Mouse (Mus musculus) heart, postnatal 25 days (tissue): ENCODE measurements around the gene Cnih4. TPM values are rescaled to one million over a fixed set of nuclear protein-coding genes. Genes with fewer than 3 reads are reported as not detected.

Experiments
- DNase-seq: peaks from one replicate; pipeline ENCODE4 v3.0.0; 2022; ENCODE audit warnings: low spot score
- intact Hi-C: fragments of 180-260 bp; cut with DNase I; formaldehyde crosslinking; loops from one replicate; pipeline ENCODE4 v1.15.1; 2025
- total RNA-seq, 2 experiments: library from RNA; stranded (reverse); gene quantifications; 2 replicates each; pipeline ENCODE4 v1.2.3; 2021

Gene Cnih4
- total RNA-seq, 2 experiments from 2014 or later: 49.7 to 53.1 TPM

- intact Hi-C loops: loop anchor here (10.0 kb wide), 1 partner anchor 195 kb away; no protein-coding TSS in a partner anchor
- no peak for DNase-seq
Measured at GRCm38 (mm10) chr1:181210147-181210546, 65.7 kb downstream of the Cnih4 start.

GRCm38 (mm10) chr1:181210601-181211402 is 66.3 kb downstream of the Cnih4 start:
- intact Hi-C loops: loop anchor here (10.0 kb wide), 1 partner anchor 196 kb away; no protein-coding TSS in a partner anchor
- peak; percentile 30 for DNase-seq

DNA sequence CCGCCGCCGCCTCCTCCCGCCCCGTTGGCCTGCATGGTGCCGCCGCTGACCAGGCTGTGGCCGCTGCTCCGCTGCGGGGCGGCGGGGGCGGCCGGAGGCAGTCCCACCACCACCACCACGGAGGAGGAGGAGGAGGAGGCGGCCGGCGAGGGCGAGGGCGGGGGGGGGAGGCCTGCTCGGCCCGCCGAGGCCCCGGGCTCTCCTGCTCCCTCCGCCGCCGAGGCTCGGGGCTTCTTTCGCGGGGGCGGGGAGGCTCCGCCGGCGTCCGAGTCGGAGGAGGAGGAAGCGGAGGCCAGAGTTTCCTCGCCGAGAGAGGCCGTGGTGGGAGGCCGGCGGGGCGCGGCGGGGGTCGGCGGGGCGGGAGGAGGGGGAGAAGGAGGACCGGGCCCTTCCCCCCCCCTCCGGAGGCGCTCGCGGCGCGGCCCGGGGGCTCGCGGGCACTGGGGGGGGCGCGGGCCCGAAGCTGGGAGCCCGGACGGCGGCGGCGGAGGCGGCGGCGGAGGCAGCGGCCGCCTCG is 67.0 kb downstream of the Cnih4 start:
- intact Hi-C loops: loop anchor here (10.0 kb wide), 1 partner anchor 197 kb away; no protein-coding TSS in a partner anchor
- no peak for DNase-seq

GRCm38 (mm10) chr1:181211920-181212633 is 67.6 kb downstream of the Cnih4 start, which contains the start of gene Wdr26:
TSS of gene Wdr26 (minus strand) at chr1:181212001.
- intact Hi-C loops: loop anchor here (10.0 kb wide), 1 partner anchor 197 kb away; no protein-coding TSS in a partner anchor
- peak; percentile 66 for DNase-seq

DNA sequence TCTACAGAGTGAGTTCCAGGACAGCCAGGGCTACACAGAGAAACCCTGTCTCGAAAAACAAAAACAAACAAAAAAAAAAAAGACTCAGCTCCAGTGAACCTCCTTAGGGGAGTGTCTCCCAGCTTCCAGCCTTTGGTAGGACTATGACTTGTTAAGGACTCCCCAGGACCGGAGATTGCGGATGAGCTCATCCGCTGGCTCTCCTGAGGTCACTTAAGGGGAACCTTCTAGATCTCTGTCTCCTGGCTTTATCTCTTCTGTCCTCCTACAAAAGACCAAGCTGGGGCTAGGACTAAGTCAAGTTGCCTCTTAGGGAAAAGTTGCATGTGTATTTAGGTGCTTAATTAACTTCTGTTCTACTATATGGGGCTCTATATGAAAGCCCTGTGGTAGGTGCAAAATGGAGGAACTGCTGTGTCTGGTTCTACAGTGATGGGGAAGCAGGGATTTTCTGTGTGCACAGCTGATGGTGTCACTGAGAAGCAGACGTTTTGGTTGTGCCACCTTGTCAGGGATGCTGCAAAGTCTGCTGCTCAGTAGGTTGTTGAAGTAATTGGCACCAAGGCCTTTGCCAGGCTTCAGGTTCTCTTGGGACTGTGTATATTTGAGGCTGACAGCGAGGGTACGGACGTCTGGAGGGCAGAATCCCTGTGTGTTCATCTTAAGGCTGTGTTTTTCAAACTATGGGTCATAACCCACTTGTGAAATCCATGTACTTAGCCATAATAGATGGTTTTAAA is 70.0 kb downstream of the Cnih4 start:
- intact Hi-C loops: loop anchor here (2.0 to 10.0 kb wide), 2 partner anchors 14 to 200 kb away; no protein-coding TSS in a partner anchor
- DNase-seq: no peak

DNA sequence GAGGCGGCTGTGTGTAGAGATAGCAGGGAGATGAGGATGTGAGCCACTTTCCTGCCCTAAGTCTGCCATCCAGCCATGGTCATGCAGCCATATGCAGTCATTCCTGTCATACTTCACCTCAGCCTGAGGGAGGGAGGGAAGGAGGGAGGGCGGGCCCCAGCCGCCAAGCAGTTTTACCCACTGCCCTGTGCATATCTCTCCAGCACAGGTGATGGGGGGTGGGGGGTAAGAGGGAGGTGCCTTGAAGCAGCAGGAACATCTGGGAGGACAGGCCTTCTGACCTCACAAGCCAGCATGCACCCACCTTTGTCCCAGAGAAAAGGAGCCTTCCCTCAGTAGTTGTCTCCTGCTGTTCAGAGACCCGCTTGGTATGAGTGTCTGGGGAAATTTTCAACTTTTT is 71.8 kb downstream of the Cnih4 start:
- intact Hi-C loops: loop anchor here (10.0 kb wide), 1 partner anchor 202 kb away; no protein-coding TSS in a partner anchor
- DNase-seq: no peak

Other genes with a start within 250 kb of the Cnih4 start
- gene Pycr2, start 240.4 kb upstream of the Cnih4 start, total RNA-seq: 10 to 100 TPM; 13.0 to 13.8 TPM
- under 1 TPM; 0.17 to 0.94 TPM for gene Lefty1, start 209.7 kb upstream of the Cnih4 start, total RNA-seq
- 10 to 100 TPM; 15.1 to 16.3 TPM for gene Tmem63a, start 202.3 kb upstream of the Cnih4 start, total RNA-seq
- 10 to 100 TPM; 22.5 to 40.8 TPM for gene Ephx1, start 123.8 kb upstream of the Cnih4 start, total RNA-seq
- gene 9130409I23Rik, start 93.5 kb upstream of the Cnih4 start, total RNA-seq: not detected
- 1 to 10 TPM; 7.2 to 8.1 TPM for gene Nvl, start 489 bp upstream of the Cnih4 start, total RNA-seq
- 100 to 1,000 TPM in 1 of 2 experiments, 10 to 100 TPM in 1; 96.0 to 103 TPM for gene Wdr26, start 67.3 kb downstream of the Cnih4 start, total RNA-seq
- not detected for gene Cnih3, start 207.9 kb downstream of the Cnih4 start, total RNA-seq